Mouse (Mus musculus) thymus, adult 2 months (tissue): Measurements from ENCODE around the gene Tmem63c. TPM values are rescaled to one million over a fixed set of nuclear protein-coding genes. Genes with fewer than 3 reads are reported as not detected.
A peak's percentile ranks its signal among the peaks of the same experiment; 100 is the strongest.

Source experiments
- DNase-seq: peaks from one replicate; pipeline ENCODE4 v3.0.0; 2021
- H3K27ac ChIP-seq: fragments of 200-500 bp; 2 replicates; pipeline ENCODE4 v1.5.1; 2012; ENCODE audit warnings: low read length, control low read depth; ENCODE audit not compliant: control insufficient read depth, insufficient read depth
- H3K27me3 ChIP-seq: fragments of 200-500 bp; 2 replicates; pipeline ENCODE4 v1.6.1; 2012; ENCODE audit warnings: mild to moderate bottlenecking, low read length, moderate library complexity, mixed read lengths; ENCODE audit not compliant: control insufficient read depth, insufficient read depth
- H3K36me3 ChIP-seq: fragments of 200-500 bp; 2 replicates; pipeline ENCODE4 v1.6.1; 2012; ENCODE audit warnings: mild to moderate bottlenecking, low read length, moderate library complexity; ENCODE audit not compliant: control insufficient read depth, insufficient read depth
- H3K4me1 ChIP-seq: fragments of 200-500 bp; replicated peaks from 2 replicates; pipeline ENCODE4 v1.6.1; 2012; ENCODE audit warnings: low read length; ENCODE audit not compliant: control insufficient read depth, insufficient read depth
- H3K4me3 ChIP-seq: fragments of 200-500 bp; 2 replicates; pipeline ENCODE4 v1.5.1; 2012; ENCODE audit warnings: mild to moderate bottlenecking, low read length, control low read depth, moderate library complexity; ENCODE audit not compliant: control insufficient read depth, insufficient read depth
- CTCF ChIP-seq: fragments of 200-500 bp; IDR thresholded peaks from 2 replicates; pipeline ENCODE4 v1.5.1; 2012; ENCODE audit warnings: mild to moderate bottlenecking, control low read depth, low read length, moderate library complexity, borderline replicate concordance; ENCODE audit not compliant: control insufficient read depth, poor library complexity, insufficient read depth; ENCODE audit errors: extremely low read depth
- POLR2A ChIP-seq: fragments of 200-500 bp; IDR thresholded peaks from 2 replicates; pipeline ENCODE4 v1.6.1; 2012; ENCODE audit warnings: mild to moderate bottlenecking, low read length, control low read depth, moderate library complexity; ENCODE audit not compliant: control insufficient read depth, poor library complexity, insufficient read depth; ENCODE audit errors: extremely low read depth
- WGBS: fragments of 180-500 bp; shearing (Covaris S2); methylation state at CpG from one replicate; pipeline ENCODE4 v1.1.7; 2018; 5-methylcytosine and 5-hydroxymethylcytosine counted together
- polyA plus RNA-seq: library from polyadenylated mRNA; depleted of rRNA; stranded (reverse); fragments of >200 nt; gene quantifications from 2 replicates; pipeline ENCODE4 v1.2.3, GENCODE M21; 2012

Gene Tmem63c
- polyA plus RNA-seq, 1 experiment = 0.58 TPM

DNA sequence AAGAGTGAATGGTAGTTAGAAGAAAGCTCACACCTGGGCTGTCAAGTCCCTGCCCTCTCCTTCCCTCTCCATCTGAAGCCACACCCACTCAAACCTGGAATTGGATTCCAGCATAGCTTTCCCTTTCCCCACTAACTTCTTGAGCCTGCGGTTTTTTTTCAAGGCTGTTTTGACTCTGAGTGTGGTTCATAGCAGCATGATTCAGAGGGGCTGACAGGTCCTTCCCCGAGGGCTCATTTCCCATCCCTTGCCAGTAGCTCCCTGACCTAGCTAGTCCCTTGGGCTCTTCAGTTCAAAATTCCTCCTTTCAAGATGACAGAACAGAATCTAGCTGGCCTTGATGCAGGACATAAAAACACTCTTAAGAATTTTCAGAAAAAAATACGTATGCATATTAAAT is 26.4 kb downstream of the Tmem63c start:
- Histone ChIP-seq H3K36me3 (no peaks in the 10 kb centered on the region), H3K27me3 (no peaks in the 10 kb centered on the region), H3K4me1 (no peaks in the 10 kb centered on the region), H3K4me3 (no peak overlapping the region), H3K27ac (no peak overlapping the region)
- WGBS = 65% methylated on average over 3 of the region's 3 CpGs
- no peak for TF ChIP-seq CTCF
- no peak for TF ChIP-seq POLR2A
- no peak for DNase-seq

DNA sequence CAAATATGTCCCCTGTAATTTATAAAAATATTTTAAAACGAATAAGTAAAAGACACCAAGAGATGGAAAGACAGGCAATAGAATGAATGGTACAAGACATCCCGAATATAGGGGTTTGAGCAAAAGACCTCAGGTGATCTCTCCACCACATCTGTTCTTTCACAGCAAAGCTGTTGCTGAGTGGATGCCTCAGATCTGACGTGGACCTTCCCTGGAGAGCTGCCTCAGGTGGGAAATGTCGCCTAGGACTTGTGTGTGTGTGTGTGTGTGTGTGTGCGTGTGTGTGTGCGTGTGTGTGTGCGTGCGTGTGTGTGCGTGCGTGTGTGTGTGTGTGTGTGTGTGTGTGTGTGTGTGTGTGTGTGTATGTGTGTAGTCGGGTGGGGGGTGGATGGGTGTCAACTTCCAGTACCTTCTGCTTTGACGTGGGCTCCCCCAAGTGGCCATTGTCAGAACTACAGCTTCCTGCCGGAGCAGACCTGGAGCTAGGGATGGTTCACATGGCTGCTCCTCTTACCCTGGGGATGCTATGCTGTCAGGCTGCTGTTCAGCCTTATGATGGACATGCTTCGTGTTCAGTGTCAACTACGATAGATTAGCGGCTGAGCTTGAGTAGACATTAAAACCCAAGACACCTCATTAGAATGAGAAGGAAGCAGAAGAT is 31.7 kb downstream of the Tmem63c start:
- no peaks in the 10 kb centered on the region for H3K4me1 ChIP-seq
- TF ChIP-seq CTCF (peak; percentile 79; the same call in 1 of the 2 replicates), POLR2A (no peak)
- H3K36me3 ChIP-seq = no peaks in the 10 kb centered on the region
- peak; percentile 83 for DNase-seq
- H3K27ac ChIP-seq = no peak overlapping the region
- WGBS = 31% methylated on average over 14 of the region's 16 CpGs
- H3K4me3 ChIP-seq = no peak overlapping the region
- H3K27me3 ChIP-seq = no peaks in the 10 kb centered on the region

GRCm38 (mm10) chr12:87054873-87055272 is 33.7 kb downstream of the Tmem63c start:
- 76% methylated on average over 7 of the region's 7 CpGs for WGBS
- H3K4me3 ChIP-seq = no peak overlapping the region
- TF ChIP-seq CTCF = no peak
- TF ChIP-seq POLR2A = no peak
- H3K27ac ChIP-seq = no peak overlapping the region
- no peak for DNase-seq
- H3K4me1 ChIP-seq = no peaks in the 10 kb centered on the region
- no peaks in the 10 kb centered on the region for H3K27me3 ChIP-seq
- H3K36me3 ChIP-seq = no peaks in the 10 kb centered on the region

GRCm38 (mm10) chr12:87057066-87057465 is 35.9 kb downstream of the Tmem63c start:
- Histone ChIP-seq H3K4me3 (no peak overlapping the region), H3K36me3 (no peaks in the 10 kb centered on the region), H3K27me3 (no peaks in the 10 kb centered on the region), H3K4me1 (no peaks in the 10 kb centered on the region), H3K27ac (no peak overlapping the region)
- DNase-seq = no peak
- TF ChIP-seq POLR2A (no peak), CTCF (no peak)
- 65% methylated on average over 17 of the region's 17 CpGs for WGBS

GRCm38 (mm10) chr12:87065446-87065845 is 44.3 kb downstream of the Tmem63c start:
- no peak overlapping the region for H3K4me3 ChIP-seq
- TF ChIP-seq POLR2A (no peak), CTCF (no peak)
- no peaks in the 10 kb centered on the region for H3K27me3 ChIP-seq
- 89% methylated on average over 11 of the region's 11 CpGs for WGBS
- H3K27ac ChIP-seq = no peak overlapping the region
- no peaks in the 10 kb centered on the region for H3K36me3 ChIP-seq
- no peak for DNase-seq
- H3K4me1 ChIP-seq = no peaks in the 10 kb centered on the region

GRCm38 (mm10) chr12:87066429-87066828 is 45.3 kb downstream of the Tmem63c start:
- H3K4me3 ChIP-seq = no peak overlapping the region
- no peaks in the 10 kb centered on the region for H3K4me1 ChIP-seq
- H3K36me3 ChIP-seq = no peaks in the 10 kb centered on the region
- H3K27ac ChIP-seq = no peak overlapping the region
- TF ChIP-seq POLR2A = no peak
- no peak for TF ChIP-seq CTCF
- 90% methylated on average over 5 of the region's 5 CpGs for WGBS
- no peaks in the 10 kb centered on the region for H3K27me3 ChIP-seq
- no peak for DNase-seq

DNA sequence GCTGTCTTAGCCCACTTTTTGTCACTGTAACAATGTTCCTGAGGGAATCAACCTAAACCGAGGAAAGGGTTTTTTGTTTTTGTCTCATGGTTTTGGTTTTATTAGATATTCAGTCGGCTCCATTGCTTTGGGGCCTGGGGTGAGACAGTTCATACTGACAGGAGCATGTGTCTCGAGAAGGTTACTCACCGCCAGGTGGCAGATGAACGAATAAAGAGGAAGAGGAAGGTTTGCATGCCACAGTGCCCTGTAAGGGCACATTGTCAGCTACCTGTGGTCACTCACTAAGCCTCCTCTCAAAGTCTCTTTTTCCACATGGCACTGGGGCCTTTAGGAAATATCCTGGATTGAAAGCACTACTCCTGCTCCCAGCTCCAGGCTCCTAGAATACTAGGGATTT is 49.4 kb downstream of the Tmem63c start:
- 44% methylated on average over 5 of the region's 5 CpGs for WGBS
- H3K4me1 ChIP-seq = no peaks in the 10 kb centered on the region
- no peak overlapping the region for H3K4me3 ChIP-seq
- TF ChIP-seq CTCF = no peak
- TF ChIP-seq POLR2A = no peak
- H3K27ac ChIP-seq = no peak overlapping the region
- H3K36me3 ChIP-seq = no peaks in the 10 kb centered on the region
- H3K27me3 ChIP-seq = no peaks in the 10 kb centered on the region
- DNase-seq = no peak
